Mouse (Mus musculus): Measurements from ENCODE around the gene Ostn. TPM values are rescaled to one million over a fixed set of nuclear protein-coding genes. Genes with fewer than 3 reads are reported as not detected.
A peak's percentile ranks its signal among the peaks of the same experiment; 100 is the strongest.

Gene Ostn
- polyA plus RNA-seq, 1 experiment from 2014 or later = 0.22 TPM

DNA sequence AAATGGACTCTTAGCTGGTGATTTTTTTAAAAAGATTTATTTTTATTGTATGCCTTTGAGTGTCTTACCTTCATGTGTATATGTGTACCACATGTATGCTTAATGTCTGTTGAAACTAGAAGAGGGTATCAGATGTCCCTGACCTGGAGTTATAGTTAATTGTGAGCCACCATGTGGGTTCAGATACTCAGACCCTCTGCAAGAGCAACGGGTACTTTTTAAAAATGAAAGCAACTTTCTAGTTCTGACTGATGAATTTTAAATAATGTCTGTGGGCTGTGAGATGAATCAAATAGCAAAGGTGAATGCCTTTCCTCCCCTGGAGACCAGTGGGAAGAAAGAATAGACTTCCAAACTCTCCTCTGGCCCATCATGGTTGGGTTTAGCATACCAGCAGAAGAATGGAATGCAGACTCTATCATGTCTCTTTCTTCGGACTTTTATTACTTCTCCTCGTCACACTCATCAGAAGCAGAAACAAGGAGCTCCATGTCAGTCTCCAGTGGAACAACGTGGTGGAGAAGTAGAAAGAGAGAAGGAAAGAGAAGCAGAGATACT lies 79.6 kb downstream of the Ostn start:
- DNase-seq (ENCODE audit: low spot score) = no peak

DNA sequence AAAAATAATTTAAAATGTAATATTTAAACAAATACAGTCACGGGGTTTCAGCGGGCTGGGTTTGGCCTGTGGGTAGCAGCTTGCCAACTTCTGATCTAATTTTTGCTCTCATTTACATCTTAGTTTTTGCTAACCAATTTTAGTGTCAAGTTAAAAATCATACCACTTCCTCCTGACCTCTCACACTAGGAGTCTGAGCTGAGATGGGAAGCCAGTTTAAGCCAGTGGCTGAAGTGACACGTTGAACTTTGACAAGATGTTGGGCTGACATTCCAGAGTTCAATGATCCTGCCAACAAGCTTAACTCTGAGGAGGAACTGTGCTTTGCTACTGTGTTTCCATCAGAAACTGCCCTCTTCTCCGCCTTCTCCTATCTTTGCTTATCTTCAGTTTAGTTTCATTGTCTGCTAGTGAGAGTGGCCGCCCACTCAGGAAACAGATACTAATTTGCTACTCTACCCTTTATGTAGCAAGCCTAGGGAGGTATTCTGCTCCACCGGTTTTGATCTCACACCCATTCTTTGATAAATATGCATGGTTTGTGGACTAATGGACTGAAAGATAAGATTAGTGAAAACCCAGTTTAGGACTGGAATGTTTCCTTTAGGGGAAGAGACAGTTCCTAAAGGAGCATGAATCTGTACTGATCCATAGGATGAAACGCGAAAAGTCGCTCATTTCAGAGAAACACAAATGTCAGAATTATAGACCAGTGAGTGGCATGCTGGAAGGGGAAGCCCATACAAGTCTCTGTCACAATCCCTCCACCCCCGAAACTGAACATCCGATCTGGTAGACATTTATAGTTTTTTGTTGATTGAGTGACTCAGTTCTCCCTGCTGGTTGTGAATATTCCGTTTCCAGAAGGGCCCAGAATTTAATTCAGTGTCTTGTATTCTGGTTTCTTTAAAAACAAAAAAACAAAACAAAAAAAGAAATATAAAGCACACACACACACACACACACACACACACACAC lies 80.6 kb downstream of the Ostn start:
- peak; percentile 5 for DNase-seq (ENCODE audit: low spot score)

GRCm38 (mm10) chr16:27388761-27389451 lies 81.6 kb downstream of the Ostn start, which contains the start of gene Ccdc50:
TSS of gene Ccdc50 (plus strand) at chr16:27388869.
- peak; percentile 47 for DNase-seq (ENCODE audit: low spot score)

GRCm38 (mm10) chr16:27389534-27390282 lies 82.4 kb downstream of the Ostn start:
- no peak for DNase-seq (ENCODE audit: low spot score)

DNA sequence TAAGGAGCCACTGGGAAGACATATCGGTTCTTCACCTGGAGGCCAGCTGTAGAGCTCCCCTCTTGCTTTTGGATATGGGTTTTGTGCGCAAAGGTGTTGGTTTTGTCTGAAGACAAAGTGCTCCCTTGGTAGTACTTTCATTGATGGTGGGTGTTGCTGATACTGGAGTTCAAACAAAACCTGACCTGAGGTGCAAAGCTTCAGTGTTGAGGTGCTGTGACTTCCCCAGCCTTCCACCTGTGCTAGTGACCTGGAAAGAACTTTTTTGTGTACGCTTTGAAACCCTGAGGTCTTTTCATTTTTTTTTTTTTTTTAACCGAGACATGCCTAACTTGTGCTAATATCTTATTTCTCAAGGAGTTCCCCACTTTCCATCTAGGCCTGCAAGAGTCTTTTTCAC lies 83.0 kb downstream of the Ostn start:
- DNase-seq (ENCODE audit: low spot score) = no peak

- no peak for DNase-seq (ENCODE audit: low spot score)
These were observed 84.6 kb downstream of the Ostn start for GRCm38 (mm10) chr16:27391845-27392244.

GRCm38 (mm10) chr16:27395251-27396037 lies 88.2 kb downstream of the Ostn start:
- no peak for DNase-seq (ENCODE audit: low spot score)

DNA sequence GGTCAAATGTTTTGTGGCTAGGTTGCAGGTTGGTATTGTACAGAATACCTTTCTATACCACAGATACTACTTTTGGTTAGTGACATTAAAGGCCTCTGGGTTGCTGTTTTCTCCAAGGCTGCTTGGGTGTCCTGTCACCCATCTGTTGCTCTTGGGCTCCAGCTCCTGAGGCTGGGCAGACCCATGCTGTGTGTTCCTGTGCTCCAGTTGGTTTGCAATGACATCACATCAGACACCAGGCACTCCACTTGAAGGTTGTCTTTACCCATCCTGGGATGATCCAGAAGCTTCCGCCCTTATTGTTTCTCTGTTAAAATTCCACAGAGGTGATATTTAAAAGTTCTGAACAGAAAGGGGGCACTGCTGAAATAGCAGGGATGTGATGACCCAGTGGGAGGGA lies 89.7 kb downstream of the Ostn start:
- DNase-seq (ENCODE audit: low spot score) = no peak

DNA sequence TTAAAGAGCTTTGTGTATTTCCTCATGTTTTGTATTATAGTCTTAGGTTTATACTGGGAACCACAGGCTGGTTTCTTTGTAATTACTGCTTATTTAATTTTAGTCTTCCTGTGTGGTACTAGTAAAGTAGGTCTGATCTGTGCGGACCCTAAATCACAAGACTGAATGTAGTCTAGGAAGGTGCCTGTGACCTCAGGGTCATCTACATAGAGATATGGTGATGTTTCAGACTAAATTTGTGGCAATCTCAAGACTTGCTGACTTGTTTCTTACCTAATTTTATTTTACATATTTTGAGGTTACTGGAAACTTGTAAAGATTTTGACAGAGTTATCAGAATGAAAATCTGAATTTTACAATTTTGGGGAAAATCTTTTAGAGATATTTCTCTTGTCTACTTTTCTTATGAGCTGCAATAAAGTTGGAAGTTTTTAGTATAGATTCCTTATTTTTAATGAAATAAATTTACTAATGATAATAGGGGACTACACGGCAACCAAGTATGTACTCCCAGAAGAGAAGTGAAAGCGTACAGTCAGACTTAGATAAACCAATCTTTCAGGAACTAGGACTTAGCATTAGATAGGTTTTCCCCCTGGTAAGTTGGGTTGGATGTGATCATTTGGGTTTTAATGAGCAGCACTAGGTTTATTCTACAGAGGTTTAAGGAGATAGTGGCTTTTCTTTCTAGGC lies 91.9 kb downstream of the Ostn start:
- DNase-seq (ENCODE audit: low spot score) = no peak

GRCm38 (mm10) chr16:27399719-27400253 lies 92.5 kb downstream of the Ostn start:
- DNase-seq (ENCODE audit: low spot score) = no peak

Other genes with a start within 250 kb of the Ostn start
- 0.31 TPM in 1 of 2 replicates, not detected in the other for gene Uts2b, start 62.8 kb downstream of the Ostn start, polyA plus RNA-seq (2015; fragmentation: Nextera tagmentation; extraction: Ambion mirVana)
- 19.6 and 24.7 TPM in 2 replicates for gene Ccdc50, start 81.4 kb downstream of the Ostn start, polyA plus RNA-seq (2015; fragmentation: Nextera tagmentation; extraction: Ambion mirVana)